Mouse (Mus musculus): Measurements from ENCODE around the gene Gnat2.

Gnat2 gene

GRCm38 (mm10) chr3:108123242-108123641, 30.7 kb downstream of the Gnat2 start:
- no peak for DNase-seq

DNA sequence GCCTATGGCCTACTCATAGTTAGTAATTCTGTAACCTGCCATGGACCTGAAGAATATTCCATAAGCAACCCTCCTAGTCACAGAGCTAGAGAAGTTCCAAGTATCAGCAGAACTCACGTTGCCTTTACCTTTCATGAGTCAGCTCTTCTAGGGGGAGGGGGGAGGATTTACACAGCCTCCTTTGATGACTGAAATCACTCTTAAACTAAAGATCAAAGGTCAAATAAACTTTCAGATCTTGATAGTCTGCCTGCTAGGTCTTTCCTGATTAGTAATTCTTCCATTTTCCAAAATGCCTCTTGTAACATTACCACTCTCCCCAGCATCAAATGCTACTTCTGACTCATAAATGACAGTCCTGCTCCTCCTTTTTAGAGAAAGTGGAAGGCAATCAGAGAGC, 31.5 kb downstream of the Gnat2 start:
- DNase-seq, result no peak

DNA sequence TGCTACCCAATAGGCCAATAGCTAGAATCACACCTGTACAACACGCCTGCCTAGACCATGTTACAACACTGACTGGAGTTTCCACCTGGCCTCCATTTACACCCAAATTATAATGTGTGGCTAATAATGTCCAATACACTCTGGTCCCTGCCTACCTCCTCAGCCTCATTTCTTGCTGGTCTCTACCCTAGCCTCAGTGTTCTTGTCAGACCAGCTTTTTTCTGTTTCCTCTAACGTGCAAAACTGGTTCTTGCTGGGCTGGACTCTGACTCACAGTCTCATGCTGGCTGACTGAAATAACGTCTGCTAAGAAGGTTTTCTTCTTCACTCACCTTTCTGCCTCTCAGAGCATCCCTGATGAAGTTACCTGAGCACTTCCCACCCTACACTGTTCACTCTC, 33.7 kb downstream of the Gnat2 start:
- no peak for DNase-seq

DNA sequence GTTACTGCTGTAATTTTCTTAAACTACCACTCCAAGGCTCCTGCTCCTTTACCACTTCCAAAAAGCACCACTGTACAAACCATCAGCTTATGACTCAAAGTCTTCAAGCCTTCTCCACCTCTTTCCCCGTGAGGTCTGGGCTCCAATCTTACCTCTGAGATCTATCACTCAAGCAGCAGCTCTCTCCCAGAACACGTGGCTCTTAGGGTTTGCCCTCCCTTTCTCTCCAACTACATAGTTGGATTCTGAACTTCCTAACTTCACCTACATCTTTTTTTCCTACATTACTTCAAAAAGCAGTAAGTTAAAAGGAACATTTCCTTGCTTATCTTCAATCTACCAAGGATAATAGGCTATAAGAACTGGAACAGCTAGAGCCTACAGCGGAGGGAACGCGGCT, 35.9 kb downstream of the Gnat2 start:
- no peak for DNase-seq

DNA sequence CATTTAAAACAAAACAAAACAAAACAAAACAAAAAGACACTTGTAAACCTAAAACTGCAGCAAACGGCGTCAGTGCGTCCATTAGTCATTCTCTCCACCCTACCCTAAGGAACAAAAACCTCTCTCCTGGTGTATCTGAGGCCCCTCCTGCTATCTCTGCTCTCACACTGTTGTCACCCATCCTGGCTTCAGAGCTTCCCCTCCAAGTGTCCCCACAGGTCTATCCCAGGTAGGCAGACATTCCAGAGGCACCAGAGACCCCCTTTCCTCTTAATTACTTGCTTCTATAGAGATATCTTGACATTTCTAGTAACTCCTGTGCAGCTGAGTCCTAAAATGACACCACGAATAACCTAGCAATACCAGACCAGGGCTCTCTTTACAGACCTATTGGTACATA, 36.8 kb downstream of the Gnat2 start:
- no peak for DNase-seq

DNA sequence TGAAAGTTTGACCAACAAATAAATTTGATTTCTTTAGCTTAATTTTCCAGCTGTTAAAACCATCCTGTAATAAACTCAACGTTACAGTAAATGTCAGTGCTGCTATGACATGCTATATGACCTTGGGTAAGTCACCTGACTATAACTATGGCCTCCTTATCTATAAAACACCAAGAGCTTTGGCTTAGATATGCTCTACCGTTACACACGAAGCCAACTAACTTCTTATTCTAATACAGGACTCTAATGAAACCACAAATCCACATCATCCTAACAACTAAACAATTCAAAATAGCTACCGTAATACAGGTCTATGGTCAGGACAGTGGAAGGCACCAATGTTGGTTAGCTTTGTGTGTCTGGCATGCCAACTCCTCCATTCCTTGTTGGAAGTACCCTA, 37.2 kb downstream of the Gnat2 start:
- no peak for DNase-seq

DNA sequence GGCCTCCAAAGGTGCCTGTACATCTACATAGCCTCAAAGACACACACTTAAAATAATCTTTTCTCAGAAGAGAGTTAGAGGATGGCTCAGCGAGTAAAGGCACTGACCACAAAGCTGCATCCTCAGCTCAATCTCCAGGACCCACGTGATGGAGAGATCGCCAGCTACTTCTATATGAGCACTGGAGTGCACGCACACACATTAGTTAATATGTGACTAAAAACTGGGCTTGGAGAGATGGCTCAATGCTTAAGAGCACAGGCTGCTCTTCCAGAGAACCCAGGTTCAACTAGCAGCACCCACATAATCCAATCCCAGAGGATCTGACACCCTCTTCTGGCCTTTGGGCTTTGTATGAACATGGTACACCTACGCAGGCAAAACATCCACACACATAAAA, 38.6 kb downstream of the Gnat2 start:
- no peak for DNase-seq

- DNase-seq, result no peak
Measured at GRCm38 (mm10) chr3:108131821-108132220, 39.2 kb downstream of the Gnat2 start.

DNA sequence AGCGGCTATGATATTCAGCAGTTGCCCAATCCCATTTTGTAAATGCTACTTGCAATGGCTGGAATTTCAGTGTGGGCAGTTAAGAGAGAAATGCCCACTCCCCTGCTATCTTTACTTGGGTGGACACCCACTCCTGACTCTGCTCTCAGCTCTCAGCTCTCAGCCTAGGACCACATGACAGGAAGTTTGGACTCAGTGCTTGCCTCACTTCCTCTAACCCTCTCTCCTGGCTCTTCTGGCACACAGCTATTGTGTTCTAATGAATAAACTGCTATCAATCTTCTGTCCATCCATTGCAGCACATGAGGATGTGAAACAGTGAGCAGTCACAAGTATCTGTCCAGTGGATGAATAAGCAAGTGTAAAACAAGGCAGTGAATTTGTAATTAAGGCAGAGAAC, 39.9 kb downstream of the Gnat2 start:
- DNase-seq, result peak; percentile 36

DNA sequence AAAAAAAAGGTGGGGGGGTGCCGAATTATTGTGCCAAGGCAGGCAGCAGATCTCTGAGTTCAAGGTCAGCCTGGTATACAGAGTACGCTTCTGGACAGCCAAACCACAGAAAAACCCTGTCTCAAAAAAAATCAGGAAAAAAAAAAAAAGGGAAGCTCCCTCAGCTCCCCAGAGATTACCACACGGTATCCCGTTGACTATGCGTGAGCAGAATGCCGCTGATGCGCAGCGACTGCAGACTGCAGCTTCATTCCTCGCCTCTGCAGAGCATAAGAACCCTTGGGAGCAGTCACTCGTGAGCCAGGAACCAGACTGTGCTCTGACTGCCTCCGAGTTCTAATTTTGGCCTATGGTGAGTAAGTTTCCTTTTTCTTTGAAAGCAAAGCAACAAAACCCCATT, 42.1 kb downstream of the Gnat2 start:
- no peak for DNase-seq

- DNase-seq, result no peak
Measured at GRCm38 (mm10) chr3:108139113-108139512, 46.5 kb downstream of the Gnat2 start.

GRCm38 (mm10) chr3:108140786-108141185, 48.2 kb downstream of the Gnat2 start:
- DNase-seq, result no peak

DNA sequence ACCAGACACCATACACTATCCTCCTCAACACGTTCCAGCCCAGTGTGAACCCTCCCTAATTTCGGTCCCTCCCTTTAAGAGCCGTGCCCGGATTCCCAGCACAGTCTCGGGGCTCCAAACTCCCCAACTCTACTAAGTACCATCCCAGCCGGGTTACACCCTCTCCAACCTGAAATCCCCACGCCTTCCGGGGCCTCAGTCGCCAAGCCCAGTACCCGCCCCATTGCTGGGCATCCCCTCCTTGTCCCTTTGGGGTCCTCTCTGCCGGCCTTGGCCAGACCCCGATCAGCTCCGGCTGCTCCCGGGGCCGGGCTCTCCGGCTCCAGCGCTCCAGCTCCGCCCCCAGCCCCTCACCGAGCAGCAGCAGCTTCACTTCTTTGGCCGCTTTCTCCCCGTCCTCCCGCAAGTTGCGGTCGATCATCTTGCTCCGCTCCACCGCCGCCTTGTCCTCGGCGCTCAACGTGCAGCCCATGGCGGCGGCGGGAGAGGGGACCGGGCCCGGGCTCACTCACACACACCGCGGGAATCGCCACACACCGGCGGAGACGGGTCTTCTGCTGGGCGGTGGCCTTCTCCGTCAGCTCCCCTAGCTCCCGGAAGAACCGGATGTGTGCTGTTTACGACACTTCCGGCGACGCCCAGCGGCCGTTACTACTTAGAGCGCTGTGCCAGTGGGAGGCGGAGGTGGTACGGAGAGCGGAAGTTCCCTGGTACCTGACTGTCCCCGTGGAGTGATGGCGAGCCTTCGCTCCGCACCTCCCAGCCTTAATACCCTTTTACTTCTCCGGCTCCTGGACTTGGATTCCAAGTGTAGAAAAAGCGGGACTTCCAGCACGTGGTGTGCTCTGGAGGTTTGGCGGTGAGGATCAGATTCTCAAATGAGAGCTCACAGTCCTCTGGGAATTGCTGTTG, 53.2 kb downstream of the Gnat2 start, which contains the start of gene Gnai3:
Gnai3 (minus strand) TSS at position 613 of the 912 bp plus-strand sequence.
- DNase-seq, result peak; percentile 97

DNA sequence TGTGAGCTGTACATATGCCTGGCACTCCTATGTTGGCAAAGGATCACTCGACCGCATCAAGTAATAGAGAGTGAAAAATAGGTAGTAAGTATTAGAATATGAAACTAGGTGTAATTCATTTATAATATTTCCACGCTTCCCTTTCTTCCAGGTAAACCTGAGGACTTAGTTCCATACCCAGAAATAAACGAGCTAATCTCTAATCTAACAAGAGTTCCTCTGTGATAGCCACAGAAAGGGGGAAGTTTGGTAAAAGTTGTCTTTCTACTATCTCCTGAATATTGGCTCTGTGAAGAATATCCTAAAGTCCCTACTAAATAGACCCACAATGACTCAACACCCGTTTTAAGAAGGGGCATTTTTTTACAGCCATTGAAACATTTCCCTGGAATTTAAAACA, 54.1 kb downstream of the Gnat2 start:
- no peak for DNase-seq

DNA sequence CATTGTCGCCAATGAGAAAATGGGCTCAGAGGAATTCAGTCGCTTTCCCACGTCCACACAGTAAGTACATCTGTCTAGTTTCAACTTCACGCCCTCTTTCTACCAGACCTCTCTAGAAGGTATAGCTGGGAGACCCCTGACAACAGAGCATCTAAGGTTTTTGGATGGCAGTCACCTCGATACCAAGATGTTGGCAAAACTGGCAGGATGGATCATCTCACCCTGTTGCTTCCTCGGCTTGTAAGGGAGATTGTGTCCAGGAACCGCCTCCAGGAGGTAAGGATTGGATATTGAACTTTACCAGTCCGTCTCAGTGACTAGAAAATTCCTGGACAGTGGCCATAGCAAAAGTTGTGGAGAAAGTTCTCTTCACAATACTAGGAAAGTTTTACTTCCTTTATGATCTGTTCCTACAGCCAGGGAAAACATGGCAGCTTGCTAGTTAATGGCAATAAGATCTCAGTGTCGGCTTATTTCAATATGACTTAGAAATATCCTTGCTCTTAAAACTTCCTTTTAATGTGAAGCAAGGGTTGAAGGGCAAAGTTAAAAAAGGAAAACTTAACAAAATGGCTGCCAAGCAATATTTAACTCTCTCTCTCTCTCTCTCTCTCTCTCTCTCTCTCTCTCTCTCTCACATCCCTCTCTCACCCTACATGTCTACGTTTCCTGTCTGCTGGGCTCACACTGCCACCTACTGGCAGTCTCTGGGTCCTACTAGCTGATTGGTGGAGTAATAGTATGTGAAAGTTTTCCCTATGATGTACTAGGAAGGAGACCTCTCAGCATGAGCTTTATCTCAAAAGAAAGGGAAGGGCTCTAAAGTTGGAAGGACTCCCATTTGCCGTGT, 55.0 kb downstream of the Gnat2 start:
- peak; percentile 96 for DNase-seq
